Mouse (Mus musculus) R1 (cell line): ENCODE results near the gene Atp2a1.
A peak's percentile ranks its signal among the peaks of the same experiment; 100 is the strongest.
"Not testable (repeated sequence)": the region's sequence is repeated elsewhere in the genome, so short reads cannot be mapped to it uniquely, and the experiment has no call there.

Experiments
- DNase-seq: peaks from one replicate; pipeline ENCODE4 v3.0.0-alpha.2; 2018; ENCODE audit warnings: low read depth, low spot score

The Atp2a1 gene

GRCm38 (mm10) chr7:126463004-126463403 lies at the start of gene Atp2a1:
Gene Atp2a1 (minus strand): TSS chr7:126463108.
- DNase-seq: no peak

GRCm38 (mm10) chr7:126511287-126511686 lies 48.4 kb upstream of the Atp2a1 start:
- DNase-seq: no peak

DNA sequence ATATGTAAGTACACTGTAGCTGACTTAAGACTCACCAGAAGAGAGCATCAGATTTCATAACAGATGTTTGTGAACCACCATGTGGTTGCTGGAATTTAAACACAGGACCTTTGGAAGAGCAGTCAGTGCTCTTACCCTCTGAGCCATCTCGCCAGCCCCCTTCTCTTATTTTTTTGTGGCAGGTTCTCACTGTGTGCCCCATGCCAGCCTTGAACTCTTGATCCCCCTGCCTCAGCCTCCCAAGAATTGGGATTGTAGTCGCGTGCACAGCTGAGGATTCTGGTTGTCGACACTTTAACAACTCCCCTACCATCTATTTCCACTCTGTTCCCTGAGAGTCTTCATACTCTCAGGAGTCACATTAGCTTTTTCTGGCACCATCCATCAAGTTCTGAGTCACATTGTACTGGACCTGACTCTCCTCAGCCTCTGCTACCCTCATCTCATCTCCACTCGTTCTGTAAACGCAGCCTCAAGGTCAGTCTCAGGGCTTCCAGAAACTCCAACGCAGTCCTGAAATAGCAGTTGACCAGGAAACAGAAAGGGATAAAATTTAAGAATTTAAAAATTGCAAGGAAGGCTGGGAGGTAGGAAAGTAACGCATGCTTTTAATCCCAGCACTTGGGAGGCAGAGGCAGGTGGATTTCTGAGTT lies 44.3 kb upstream of the Atp2a1 start:
- no peak for DNase-seq

DNA sequence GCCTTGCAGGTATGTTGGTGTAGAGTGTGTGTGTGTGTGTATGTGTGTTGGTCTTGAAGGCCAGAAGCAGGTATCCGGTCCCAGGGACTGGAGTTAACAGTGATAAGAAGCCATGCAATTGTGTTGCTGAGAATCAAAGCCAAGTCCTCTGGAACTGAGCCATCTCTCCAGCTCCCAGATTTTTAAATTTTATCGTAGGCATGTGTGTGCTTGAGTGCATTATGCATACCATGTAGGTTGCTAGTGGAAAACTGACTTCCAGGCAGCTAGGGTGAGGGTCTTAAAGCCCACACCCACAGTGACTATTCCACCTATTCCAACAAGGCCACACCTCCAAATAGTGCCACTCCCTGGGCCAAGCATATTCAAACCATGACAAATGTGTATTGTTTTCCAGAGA lies 42.0 kb upstream of the Atp2a1 start:
- DNase-seq: peak; percentile 70

GRCm38 (mm10) chr7:126503273-126503878 lies 40.5 kb upstream of the Atp2a1 start, which contains the start of gene Atxn2l:
Gene Atxn2l (minus strand): TSS chr7:126503437.
- peak; percentile 99 for DNase-seq

DNA sequence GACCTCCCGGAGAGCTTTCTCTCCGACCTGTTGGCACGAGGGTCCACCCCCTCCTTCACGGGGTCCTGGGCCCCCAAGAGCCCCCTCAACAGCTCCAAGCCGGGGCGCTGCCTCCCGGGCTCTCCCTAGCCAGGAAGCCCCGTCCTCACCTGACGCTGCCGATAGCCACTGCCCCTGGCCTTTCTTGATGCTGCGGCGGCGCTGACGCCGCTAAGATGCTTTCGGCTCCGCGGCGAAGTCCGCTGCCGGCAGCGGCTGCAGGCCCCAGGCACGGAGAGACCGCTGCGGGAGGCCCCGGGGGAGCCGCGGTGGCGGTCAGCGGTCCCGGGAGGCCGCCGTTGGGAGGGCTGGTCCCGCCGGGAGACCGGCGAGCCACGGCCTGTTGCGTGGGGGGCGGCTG lies 39.8 kb upstream of the Atp2a1 start:
- no peak for DNase-seq

DNA sequence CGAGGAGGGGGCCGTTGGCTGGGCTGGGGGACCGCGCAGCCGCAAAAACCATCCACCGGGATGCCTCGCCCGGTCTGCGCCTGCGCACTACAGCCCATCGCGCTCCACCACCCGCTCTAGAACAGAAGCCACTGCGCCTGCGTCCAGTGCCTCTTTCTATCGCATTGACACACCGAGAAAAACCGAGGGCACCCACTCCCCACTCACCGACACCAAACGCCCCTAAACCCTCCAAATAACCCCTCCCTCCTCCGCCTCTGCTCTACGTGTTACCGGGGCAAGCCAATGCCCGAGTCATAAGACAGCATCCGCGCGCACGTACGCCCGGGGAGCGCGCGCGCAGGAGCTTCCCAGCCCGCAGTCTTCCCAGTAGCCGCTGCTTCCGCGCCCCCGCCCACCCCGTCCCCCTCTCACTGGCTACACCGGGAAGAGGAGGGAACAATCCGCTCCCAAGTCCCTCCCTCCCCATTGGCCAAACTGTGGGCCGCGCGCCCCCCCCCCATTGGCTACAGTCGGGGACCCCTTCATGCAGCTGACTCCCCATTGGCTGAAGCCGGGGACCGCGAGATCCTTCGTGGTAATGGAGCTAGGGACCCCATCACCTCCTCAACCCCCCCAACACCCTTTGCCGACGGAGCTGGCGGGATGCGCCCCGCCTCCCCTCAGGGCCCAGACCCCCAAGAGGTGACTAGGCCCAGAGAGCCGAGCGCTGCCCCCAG lies 39.3 kb upstream of the Atp2a1 start:
- peak; percentile 99 for DNase-seq

GRCm38 (mm10) chr7:126501684-126502022 lies 38.7 kb upstream of the Atp2a1 start:
- DNase-seq: no peak

GRCm38 (mm10) chr7:126499416-126499815 lies 36.5 kb upstream of the Atp2a1 start:
- DNase-seq: no peak

- DNase-seq: no peak
These were observed 35.1 kb upstream of the Atp2a1 start for GRCm38 (mm10) chr7:126497966-126498365.

GRCm38 (mm10) chr7:126496475-126496874 lies 33.6 kb upstream of the Atp2a1 start:
- no peak for DNase-seq

DNA sequence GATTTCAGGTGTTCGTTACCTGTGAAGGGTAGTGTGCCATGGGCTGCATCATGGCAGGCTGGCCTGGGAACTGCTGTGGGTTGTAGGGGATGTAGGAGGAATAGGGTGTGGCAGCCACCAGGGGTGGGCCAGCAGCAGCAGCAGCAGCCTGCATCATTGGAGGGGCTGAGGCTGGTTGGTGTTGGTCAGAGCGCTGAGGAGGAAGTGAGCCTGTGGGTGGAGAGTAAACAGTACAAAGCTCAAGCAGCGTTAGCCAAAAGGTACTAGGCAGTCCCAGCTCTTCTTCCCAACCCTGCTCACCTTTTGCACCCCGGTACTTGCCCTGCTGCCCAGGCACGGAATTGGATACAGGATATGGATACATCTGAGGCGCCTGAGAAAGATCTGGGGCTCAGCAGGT lies 31.2 kb upstream of the Atp2a1 start:
- DNase-seq: no peak

DNA sequence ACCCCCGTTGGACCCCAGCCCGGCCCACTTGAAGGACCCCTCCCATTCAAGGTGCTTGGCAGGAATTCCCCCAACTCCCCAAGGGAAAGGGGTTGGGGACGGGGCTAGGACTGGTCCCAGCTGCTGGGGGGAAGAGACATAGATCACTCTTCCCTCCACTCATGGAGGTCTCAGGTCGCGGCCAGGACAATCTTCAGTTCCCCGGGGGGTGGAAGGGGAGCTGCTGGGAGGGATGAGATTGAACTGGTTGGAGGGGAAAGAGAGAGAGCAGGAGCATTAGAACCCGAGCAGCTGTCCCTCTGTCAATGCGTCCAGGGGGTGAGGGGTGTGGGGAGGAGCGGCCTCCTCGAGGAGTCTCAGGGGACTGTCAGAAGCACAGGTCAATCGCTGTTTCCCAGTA lies 29.1 kb upstream of the Atp2a1 start:
- no peak for DNase-seq

DNA sequence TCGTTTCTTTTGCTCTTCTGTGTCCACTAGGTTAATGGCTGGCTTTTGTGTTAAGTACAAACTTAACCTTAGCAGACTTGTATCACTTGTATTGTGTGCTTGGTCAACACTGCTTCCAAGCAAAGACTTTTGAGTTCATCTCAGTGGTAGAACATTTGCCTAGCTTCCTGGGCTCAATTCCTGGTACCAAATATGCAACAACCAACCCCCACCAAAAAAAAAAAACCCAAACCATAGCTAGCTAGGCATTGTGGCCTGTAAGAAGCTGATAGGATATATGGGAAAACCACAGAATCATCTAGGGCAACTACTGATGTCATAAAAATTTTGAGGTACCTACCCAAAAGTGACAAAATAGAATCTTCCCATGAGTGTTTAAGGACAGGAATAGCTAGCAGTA lies 28.1 kb upstream of the Atp2a1 start:
- no peak for DNase-seq

- not testable (repeated sequence) for DNase-seq
These were observed 24.9 kb upstream of the Atp2a1 start for GRCm38 (mm10) chr7:126487617-126488385.

GRCm38 (mm10) chr7:126487052-126487483 lies 24.2 kb upstream of the Atp2a1 start, which contains the start of gene Tufm:
Gene Tufm (plus strand): TSS chr7:126487361.
- DNase-seq: peak; percentile 98

DNA sequence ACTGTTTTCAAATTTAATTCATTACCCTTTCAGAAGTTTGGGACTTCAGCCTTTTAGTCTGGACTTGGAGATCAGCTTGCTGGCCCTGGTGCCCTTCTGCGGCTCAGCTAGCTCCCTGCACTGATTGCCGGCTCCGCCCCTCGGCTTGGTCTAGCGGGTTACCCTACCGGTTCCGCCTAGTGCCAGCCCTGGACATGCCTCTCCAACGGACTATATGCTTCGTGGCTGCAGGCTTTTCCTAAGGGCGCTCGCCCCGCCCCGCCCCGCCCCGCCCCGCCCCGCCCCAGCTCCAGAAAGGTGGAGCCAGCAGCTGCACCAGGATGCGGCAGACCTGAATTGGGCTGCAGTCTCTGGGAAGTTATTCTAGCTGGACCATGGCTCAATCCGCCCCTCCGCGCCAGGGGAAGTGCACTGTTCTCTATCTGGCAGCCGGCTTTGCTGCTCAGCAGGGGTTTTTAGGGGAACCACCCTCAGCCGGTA lies 19.5 kb upstream of the Atp2a1 start:
- peak; percentile 96 for DNase-seq

DNA sequence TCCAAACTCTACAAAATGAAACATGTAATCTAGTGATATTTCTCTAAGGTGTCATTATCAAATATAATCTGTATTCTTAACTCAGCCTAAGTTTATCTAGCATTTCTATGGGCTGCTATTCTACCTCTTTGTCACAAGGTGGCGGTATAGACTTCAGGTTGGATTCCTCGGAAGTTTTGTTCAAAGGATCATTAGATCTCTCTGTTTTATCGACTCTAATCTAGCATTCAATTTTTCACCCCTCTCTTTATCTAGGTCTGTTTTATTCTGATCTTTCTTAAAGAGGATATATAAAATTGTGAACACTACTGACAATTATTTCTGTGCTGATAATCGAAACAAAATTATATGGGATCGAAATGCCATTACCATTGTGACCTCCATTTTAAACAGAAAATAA lies 18.8 kb upstream of the Atp2a1 start:
- peak; percentile 45 for DNase-seq

GRCm38 (mm10) chr7:126474993-126475581 lies 12.2 kb upstream of the Atp2a1 start, which contains the start of gene Sh2b1:
Gene Sh2b1 (minus strand): TSS chr7:126475424.
- peak; percentile 96 for DNase-seq

DNA sequence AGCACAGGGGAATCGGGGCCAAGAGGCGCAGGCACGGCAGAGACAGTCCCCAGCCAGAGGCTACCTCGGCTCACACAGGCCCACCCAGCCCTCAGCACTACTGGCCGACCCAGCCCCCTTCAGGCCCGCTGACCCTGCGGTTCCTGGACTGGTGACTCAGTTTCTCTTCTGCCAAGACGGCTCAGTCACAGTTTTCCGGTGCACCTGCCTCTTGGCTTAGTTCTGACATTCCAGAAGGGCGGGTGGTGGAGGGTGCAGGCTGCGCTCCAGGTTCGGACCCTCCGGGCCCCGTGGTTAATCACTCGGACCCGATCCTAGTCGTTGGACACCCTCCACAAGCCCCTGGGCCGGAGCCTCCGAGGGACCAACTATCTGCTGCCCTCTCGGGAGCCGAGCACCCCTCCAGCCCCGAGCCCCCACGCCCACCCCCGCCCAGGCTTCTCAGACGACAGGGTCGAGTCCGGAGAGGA lies 11.6 kb upstream of the Atp2a1 start:
- no peak for DNase-seq

DNA sequence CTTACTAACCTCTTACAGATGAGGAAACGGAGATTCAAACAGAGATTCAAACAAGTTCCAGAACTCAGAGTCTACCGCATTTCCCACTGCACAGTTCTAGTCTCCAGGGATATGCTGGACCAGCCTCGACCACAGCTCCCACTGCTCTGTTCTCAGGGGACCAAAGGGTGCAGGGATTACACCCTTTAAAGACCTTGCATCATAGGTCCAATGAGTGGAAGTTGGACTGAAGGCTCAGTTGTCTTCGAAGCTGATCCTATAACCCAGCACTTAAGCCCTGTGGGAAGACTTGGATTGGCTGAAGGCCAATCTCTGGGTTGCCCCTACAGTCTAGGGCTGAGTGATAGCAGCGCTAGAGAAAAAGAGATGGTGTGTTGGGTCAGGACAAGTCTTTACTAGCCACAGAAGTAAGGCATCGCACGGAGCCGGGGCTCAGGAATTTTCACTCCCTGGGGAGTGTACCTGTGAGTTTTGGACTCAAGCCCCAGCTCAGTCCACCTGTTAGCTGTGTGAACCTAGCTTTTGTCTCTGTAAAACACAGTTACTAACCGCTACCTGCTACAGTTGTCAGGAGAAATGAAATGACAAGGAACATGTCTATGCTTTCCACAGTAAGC lies 10.7 kb upstream of the Atp2a1 start:
- no peak for DNase-seq
